Mouse (Mus musculus): ENCODE measurements around the gene Krt80. TPM values are rescaled to one million over a fixed set of nuclear protein-coding genes. Genes with fewer than 3 reads are reported as not detected.

Krt80 gene
- total and polyA plus RNA-seq, 3 experiments = 2.2 to 3.2 (median 2.8) TPM

DNA sequence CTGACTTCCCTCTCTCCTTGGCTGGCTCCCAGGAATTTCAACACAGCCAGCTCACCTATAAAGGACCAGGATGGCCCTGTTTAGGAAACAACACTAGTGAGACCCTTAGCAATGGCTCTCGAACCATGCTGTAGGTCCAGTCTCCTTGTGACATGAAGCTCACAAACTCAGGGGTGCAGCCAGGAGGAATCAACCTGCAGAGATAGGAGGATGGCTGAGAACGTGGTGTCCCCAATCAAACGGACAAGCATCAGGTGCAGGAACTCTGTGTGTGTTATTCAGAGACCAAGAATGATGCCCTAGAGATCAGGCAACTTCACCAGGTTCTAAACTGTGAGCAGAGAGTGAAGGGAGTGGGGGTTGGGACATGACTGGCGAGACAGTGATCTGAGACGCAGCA is 47.9 kb downstream of the Krt80 start:
- no peaks in the 10 kb centered on the region for H3K27me3 ChIP-seq (ENCODE audit: control insufficient read depth, insufficient read depth, low read length)
- no peaks in the 10 kb centered on the region for H3K79me2 ChIP-seq (replicated peaks; ENCODE audit: control insufficient read depth, insufficient read depth, low read length)
- DNase-seq = no peak
- no peak overlapping the region for H3K9ac ChIP-seq (ENCODE audit: low read depth, low read length)
- H3K4me1 ChIP-seq (ENCODE audit: control insufficient read depth, insufficient read depth, low read length) = peaks cover 21% of the 10 kb centered on the region
- H3K4me3 ChIP-seq = no peak overlapping the region
- intact Hi-C loops (cut with DNase I) = no loop called here
- no peaks in the 10 kb centered on the region for H3K36me3 ChIP-seq (ENCODE audit: control insufficient read depth, insufficient read depth, low read length)
- no peak overlapping the region for H3K27ac ChIP-seq
- WGBS = 86% methylated on average over 5 of the region's 5 CpGs
- TF ChIP-seq EP300 (IDR thresholded peaks at IDR 0.05; ENCODE audit: insufficient read depth, low read depth, low read length) (no peak), CTCF (IDR thresholded peaks at IDR 0.05) (no peak), POLR2A (IDR thresholded peaks at IDR 0.05; ENCODE audit: insufficient read depth, low read depth, low read length) (no peak)

DNA sequence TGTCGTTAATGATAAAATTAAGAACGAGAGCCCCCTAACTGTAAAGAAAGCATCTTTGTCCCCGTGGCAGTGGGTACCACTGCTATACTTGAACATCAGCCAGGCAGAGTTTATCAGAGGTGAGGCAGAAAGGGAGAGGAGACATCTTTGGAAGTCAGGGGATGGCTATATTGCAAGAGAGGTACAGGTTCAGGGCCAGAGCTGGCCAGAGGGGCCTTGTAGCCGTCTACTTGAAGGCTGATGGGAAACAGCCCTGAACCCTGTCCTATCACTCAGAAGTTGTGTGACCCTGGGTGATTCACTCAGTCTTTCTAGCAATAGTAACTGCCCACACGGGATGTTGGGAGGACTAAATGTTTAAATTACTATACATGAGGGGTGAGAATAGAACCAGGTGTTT is 48.8 kb downstream of the Krt80 start:
- H3K4me1 ChIP-seq (ENCODE audit: control insufficient read depth, insufficient read depth, low read length) = peaks cover 23% of the 10 kb centered on the region
- H3K79me2 ChIP-seq (replicated peaks; ENCODE audit: control insufficient read depth, insufficient read depth, low read length) = no peaks in the 10 kb centered on the region
- no peaks in the 10 kb centered on the region for H3K27me3 ChIP-seq (ENCODE audit: control insufficient read depth, insufficient read depth, low read length)
- DNase-seq = no peak
- TF ChIP-seq POLR2A (IDR thresholded peaks at IDR 0.05; ENCODE audit: insufficient read depth, low read depth, low read length) (no peak), EP300 (IDR thresholded peaks at IDR 0.05; ENCODE audit: insufficient read depth, low read depth, low read length) (no peak), CTCF (IDR thresholded peaks at IDR 0.05) (no peak)
- H3K36me3 ChIP-seq (ENCODE audit: control insufficient read depth, insufficient read depth, low read length) = no peaks in the 10 kb centered on the region
- peak overlapping the region; percentile 61 for H3K27ac ChIP-seq
- WGBS = 39% methylated on average over 5 of the region's 5 CpGs
- H3K9ac ChIP-seq (ENCODE audit: low read depth, low read length) = no peak overlapping the region
- H3K4me3 ChIP-seq = no peak overlapping the region
- intact Hi-C loops (cut with DNase I) = no loop called here

- WGBS = 45% methylated on average over 6 of the region's 6 CpGs
- Histone ChIP-seq H3K9ac (ENCODE audit: low read depth, low read length) (no peak overlapping the region), H3K27ac (peak overlapping the region; percentile 63), H3K27me3 (ENCODE audit: control insufficient read depth, insufficient read depth, low read length) (no peaks in the 10 kb centered on the region), H3K4me3 (no peak overlapping the region), H3K79me2 (replicated peaks; ENCODE audit: control insufficient read depth, insufficient read depth, low read length) (no peaks in the 10 kb centered on the region), H3K36me3 (ENCODE audit: control insufficient read depth, insufficient read depth, low read length) (no peaks in the 10 kb centered on the region), H3K4me1 (ENCODE audit: control insufficient read depth, insufficient read depth, low read length) (peaks cover 23% of the 10 kb centered on the region)
- no peak for DNase-seq
- intact Hi-C loops (cut with DNase I) = no loop called here
- TF ChIP-seq CTCF (IDR thresholded peaks at IDR 0.05) (no peak), EP300 (IDR thresholded peaks at IDR 0.05; ENCODE audit: insufficient read depth, low read depth, low read length) (0 out of 2 replicates have a peak, but pooled peaks have one; percentile 54)
Measured at GRCm38 (mm10) chr15:101320618-101321041, 49.3 kb downstream of the Krt80 start.

DNA sequence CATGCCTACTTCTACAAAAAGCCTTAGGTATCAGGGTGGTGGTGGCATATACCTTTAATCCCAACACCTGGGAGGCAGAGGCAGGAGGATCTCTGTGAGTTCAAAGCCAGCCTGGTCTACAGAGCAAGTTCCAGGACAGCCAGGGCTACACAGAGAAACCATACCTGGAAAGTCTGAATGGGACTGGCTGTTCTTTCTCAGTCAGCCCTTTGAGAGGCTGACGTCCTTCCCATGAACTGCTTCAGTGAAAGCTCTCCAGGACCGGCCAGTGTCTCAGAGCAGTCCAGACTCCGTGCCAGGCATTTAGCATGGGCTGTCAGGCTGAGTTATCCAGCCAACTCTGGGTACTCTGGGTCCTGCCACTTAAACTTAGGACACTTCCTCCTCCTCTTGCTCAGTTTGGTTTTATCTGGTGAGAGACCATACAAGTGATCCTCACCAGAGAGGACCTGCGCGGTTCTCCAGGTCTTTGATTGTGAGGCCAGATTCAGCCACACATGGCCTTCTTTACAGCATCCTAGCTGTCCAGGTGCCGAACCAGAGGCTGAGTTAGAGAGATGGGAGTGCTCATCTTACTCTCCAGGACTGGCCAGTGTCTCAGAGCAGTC is 49.8 kb downstream of the Krt80 start:
- Histone ChIP-seq H3K36me3 (ENCODE audit: control insufficient read depth, insufficient read depth, low read length) (no peaks in the 10 kb centered on the region), H3K4me3 (no peak overlapping the region), H3K9ac (ENCODE audit: low read depth, low read length) (no peak overlapping the region), H3K27ac (peak overlapping the region; percentile 63), H3K79me2 (replicated peaks; ENCODE audit: control insufficient read depth, insufficient read depth, low read length) (no peaks in the 10 kb centered on the region), H3K27me3 (ENCODE audit: control insufficient read depth, insufficient read depth, low read length) (no peaks in the 10 kb centered on the region), H3K4me1 (ENCODE audit: control insufficient read depth, insufficient read depth, low read length) (peaks cover 23% of the 10 kb centered on the region)
- TF ChIP-seq CTCF (IDR thresholded peaks at IDR 0.05) = no peak
- no peak for TF ChIP-seq POLR2A (IDR thresholded peaks at IDR 0.05; ENCODE audit: insufficient read depth, low read depth, low read length)
- TF ChIP-seq EP300 (IDR thresholded peaks at IDR 0.05; ENCODE audit: insufficient read depth, low read depth, low read length) = no peak
- intact Hi-C loops (cut with DNase I) = no loop called here
- DNase-seq = no peak
- 59% methylated on average over 6 of the region's 6 CpGs for WGBS

DNA sequence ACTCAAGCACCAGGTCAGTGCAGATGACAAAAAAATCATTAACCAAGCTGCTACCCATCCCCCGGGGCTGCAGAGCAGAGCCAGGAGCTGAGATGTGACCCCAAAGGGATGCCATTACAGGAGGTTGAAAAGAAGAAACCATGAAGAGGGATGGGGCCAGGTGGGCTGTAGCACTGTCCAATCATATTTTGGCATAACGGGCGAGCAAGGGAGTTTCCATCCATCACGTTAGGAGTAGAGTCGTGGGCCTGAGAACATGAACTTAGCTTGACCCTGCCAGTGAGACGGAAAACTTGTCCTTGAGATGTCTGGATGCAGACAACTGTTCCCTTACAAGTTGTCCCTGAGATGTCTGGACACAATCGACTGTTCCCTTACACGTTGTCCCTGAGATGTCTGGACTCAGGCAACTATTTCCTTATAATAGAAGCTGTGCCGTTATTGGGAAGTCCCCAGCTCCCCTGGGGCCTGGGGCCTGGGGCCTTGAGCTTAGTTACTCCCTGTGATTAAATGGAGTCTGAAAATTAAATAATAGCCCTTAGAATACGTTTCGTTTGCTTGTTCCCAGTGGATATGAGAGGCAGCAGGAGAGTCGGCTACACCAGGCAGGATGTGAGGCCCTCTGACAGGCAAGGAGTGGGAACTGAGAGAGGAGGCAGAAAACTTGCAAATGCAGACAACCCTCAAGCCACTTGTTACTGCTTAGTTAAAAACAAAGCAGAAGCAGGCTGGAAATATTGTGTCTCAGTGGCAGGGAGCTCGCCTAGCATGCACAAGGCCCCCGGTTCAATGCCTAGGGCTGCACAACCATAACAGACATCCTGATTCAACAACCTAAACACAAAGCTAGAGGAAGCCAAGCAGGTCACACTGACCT is 50.8 kb downstream of the Krt80 start:
- intact Hi-C loops (cut with DNase I) = no loop called here
- 49% methylated on average over 14 of the region's 14 CpGs for WGBS
- TF ChIP-seq CTCF (IDR thresholded peaks at IDR 0.05) = no peak
- no peak for TF ChIP-seq EP300 (IDR thresholded peaks at IDR 0.05; ENCODE audit: insufficient read depth, low read depth, low read length)
- TF ChIP-seq POLR2A (IDR thresholded peaks at IDR 0.05; ENCODE audit: insufficient read depth, low read depth, low read length) = 0 out of 2 replicates have a peak, but pooled peaks have one; percentile 14
- H3K27ac ChIP-seq = peak overlapping the region; percentile 63
- H3K36me3 ChIP-seq (ENCODE audit: control insufficient read depth, insufficient read depth, low read length) = no peaks in the 10 kb centered on the region
- peaks cover 23% of the 10 kb centered on the region for H3K4me1 ChIP-seq (ENCODE audit: control insufficient read depth, insufficient read depth, low read length)
- no peaks in the 10 kb centered on the region for H3K79me2 ChIP-seq (replicated peaks; ENCODE audit: control insufficient read depth, insufficient read depth, low read length)
- DNase-seq = no peak
- no peaks in the 10 kb centered on the region for H3K27me3 ChIP-seq (ENCODE audit: control insufficient read depth, insufficient read depth, low read length)
- H3K9ac ChIP-seq (ENCODE audit: low read depth, low read length) = peak overlapping the region; percentile 11; the same call in 1 of the 2 replicates
- no peak overlapping the region for H3K4me3 ChIP-seq

Measured in heart, adult 2 months (tissue).